Mouse (Mus musculus) hindbrain, embryonic 14.5 days (tissue): ENCODE measurements at regions not wholly inside any gene's neighbourhood (a gene's known extent, or its start where the extent isn't known, plus 50 kb on each side); places are given as distances from the start of the nearest gene placed in this dataset.
"Not testable (repeated sequence)": the region's sequence is repeated elsewhere in the genome, so short reads cannot be mapped to it uniquely, and the experiment has no call there.

ENCODE experiments used
- ATAC-seq: fragments of 200-750 bp; cut with Nextera tagmentation; 2 replicates; pipeline ENCODE4 v1.8.0; 2017; ENCODE audit warnings: moderate number of reproducible peaks, mild to moderate bottlenecking, moderate TSS enrichment, moderate library complexity; ENCODE audit not compliant: low FRiP score
- DNase-seq: peaks from one replicate; pipeline ENCODE4 v3.0.0-alpha.2; 2015; ENCODE audit warnings: low spot score
- H3K27ac ChIP-seq: fragments of 300-500 bp; sonication (generic); 2 replicates; pipeline ENCODE4 v1.5.1; 2014; ENCODE audit warnings: mild to moderate bottlenecking, moderate library complexity
- H3K27me3 ChIP-seq: fragments of 300-500 bp; sonication (generic); 2 replicates; pipeline ENCODE4 v1.6.1; 2014; ENCODE audit warnings: mild to moderate bottlenecking, low read length, mixed read lengths; ENCODE audit not compliant: control insufficient read depth, insufficient read depth
- H3K36me3 ChIP-seq: fragments of 300-500 bp; sonication (generic); replicated peaks from 2 replicates; pipeline ENCODE4 v1.6.1; 2014; ENCODE audit not compliant: control insufficient read depth, insufficient read depth
- H3K4me1 ChIP-seq: fragments of 300-500 bp; sonication (generic); replicated peaks from 2 replicates; pipeline ENCODE4 v1.6.1; 2014; ENCODE audit warnings: antibody characterized with exemption, low read length, mixed read lengths; ENCODE audit not compliant: control insufficient read depth, insufficient read depth
- H3K4me2 ChIP-seq: fragments of 300-500 bp; sonication (generic); replicated peaks from 2 replicates; pipeline ENCODE4 v1.6.1; 2014; ENCODE audit warnings: mild to moderate bottlenecking, moderate library complexity
- H3K4me3 ChIP-seq: fragments of 300-500 bp; sonication (generic); replicated peaks from 2 replicates; pipeline ENCODE4 v1.5.1; 2014; ENCODE audit warnings: mild to moderate bottlenecking, low read length
- H3K9ac ChIP-seq: fragments of 300-500 bp; sonication (generic); 2 replicates; pipeline ENCODE4 v1.6.1; 2014
- H3K9me3 ChIP-seq: fragments of 300-500 bp; sonication (generic); 2 replicates; pipeline ENCODE4 v1.6.1; 2016; ENCODE audit warnings: low read length; ENCODE audit not compliant: control insufficient read depth
- WGBS: fragments of 180-500 bp; shearing (Covaris S2); extraction: QIAGEN DNeasy Blood & Tissue Kit; methylation state at CpG from one replicate; pipeline ENCODE4 v1.1.7; 2014; 5-methylcytosine and 5-hydroxymethylcytosine counted together

DNA sequence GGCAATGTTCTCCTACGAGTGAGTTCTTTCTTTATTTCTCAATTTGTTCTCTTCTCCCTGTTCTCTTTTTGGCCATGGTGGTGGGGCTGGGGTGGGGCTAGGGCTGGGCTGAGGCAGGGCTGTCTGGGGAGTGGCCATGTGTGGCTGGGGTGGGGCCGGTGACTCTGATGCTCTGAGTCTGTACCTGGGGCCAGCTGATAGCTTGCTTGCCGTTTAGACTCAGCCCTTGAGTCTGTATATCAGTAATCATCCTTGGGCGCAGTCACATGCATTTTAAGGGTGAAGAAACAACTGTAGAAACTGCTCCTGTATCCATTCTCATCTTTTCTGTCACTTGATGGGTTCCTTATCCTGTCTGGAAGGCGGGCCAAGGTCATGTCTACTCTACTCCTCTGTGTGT, 256.1 kb downstream of the 1810013L24Rik start:
- Histone ChIP-seq H3K9ac (no peak overlapping the region), H3K36me3 (no peaks in the 10 kb centered on the region), H3K27ac (no peak overlapping the region), H3K4me1 (no peaks in the 10 kb centered on the region), H3K4me3 (no peak overlapping the region), H3K27me3 (no peaks in the 10 kb centered on the region), H3K9me3 (no peaks in the 10 kb centered on the region), H3K4me2 (no peak overlapping the region)
- 84% methylated on average over 5 of the region's 5 CpGs for WGBS
- ATAC-seq (no peak), DNase-seq (no peak)

DNA sequence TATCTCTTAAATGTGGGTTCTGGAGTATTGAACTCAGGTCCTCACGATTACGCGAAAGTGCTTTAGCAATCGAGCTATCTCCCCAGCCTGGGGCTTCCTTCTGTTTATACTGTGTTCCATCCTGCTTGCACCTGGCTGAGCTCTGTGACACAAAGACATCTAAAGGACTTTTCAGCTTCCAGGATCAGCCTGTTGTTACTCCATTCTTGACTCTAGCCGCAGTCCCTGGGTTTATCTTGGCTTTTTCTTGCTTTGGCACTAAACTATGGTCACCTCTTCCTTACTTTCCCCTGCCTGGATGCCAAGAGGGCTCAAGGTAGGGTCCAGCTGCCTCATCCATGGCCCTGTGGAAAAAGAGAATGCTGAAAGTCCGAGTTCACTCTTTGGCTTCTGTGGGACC, 261.9 kb downstream of the 1810013L24Rik start:
- Histone ChIP-seq H3K36me3 (no peaks in the 10 kb centered on the region), H3K9ac (no peak overlapping the region), H3K4me2 (no peak overlapping the region), H3K9me3 (no peaks in the 10 kb centered on the region), H3K4me1 (peaks cover 6% of the 10 kb centered on the region; the same call in 1 of the 2 replicates), H3K27me3 (no peaks in the 10 kb centered on the region), H3K4me3 (no peak overlapping the region), H3K27ac (no peak overlapping the region)
- DNase-seq (no peak), ATAC-seq (no peak)
- 72% methylated on average over 6 of the region's 6 CpGs for WGBS

DNA sequence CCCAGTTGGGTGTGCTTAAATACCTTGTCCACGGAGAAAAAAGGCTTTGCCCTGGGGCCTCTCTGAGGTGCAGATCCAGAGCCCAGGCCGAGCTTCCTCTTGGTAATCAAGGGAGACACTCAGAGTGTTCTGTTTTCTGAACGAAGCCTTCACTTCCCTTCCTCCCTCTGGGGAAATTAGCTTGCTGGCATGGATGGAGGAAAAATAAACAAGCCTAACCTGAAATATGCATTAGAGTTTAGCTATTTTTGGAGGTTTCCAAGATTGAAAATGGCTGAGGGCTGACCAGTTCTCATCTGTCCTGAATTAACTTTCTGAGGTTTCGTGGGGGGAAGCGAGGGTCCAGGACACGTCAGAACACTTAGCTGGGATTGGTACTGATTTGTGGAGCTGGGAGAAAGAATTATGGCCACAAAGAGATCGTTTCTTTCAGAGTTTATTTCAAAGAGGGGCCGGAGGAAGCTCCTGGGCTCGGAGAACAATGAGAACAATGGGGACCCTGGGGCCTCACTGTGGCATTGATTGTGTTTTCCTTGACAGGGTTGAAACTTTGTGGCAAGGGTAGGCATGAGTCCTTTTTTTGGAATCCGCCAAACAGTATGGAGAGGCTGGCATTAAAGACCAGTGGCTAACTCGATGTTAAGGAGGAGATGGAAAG, 262.4 kb downstream of the 1810013L24Rik start:
- no peak overlapping the region for H3K9ac ChIP-seq
- DNase-seq (no peak), ATAC-seq (no peak)
- no peaks in the 10 kb centered on the region for H3K36me3 ChIP-seq
- no peak overlapping the region for H3K27ac ChIP-seq
- H3K4me3 ChIP-seq = no peak overlapping the region
- no peaks in the 10 kb centered on the region for H3K9me3 ChIP-seq
- no peaks in the 10 kb centered on the region for H3K27me3 ChIP-seq
- H3K4me1 ChIP-seq = peaks cover 6% of the 10 kb centered on the region; the same call in 1 of the 2 replicates
- WGBS = 8% methylated on average over 11 of the region's 11 CpGs
- H3K4me2 ChIP-seq = no peak overlapping the region

DNA sequence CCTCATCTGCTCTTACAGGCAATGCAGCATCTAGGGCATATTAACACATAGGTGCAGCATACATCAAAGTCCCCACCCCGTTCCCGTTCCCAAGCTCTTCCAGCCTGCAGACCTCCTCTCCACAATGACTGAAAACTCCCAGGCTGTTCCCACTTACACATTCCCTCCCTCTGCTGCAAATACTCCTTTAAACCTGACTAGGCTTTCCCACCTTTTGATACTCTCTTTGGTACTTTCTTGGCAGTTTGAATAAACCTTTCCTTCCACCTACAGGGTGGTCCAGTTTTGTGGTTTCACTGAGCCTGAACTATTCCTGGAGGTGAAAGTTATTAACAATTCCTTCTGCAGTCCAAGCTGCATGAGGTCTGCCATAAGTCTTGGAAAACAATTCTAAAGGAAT, 263.7 kb downstream of the 1810013L24Rik start:
- no peak for ATAC-seq
- WGBS = 52% methylated on average over 2 of the region's 2 CpGs
- no peaks in the 10 kb centered on the region for H3K27me3 ChIP-seq

DNA sequence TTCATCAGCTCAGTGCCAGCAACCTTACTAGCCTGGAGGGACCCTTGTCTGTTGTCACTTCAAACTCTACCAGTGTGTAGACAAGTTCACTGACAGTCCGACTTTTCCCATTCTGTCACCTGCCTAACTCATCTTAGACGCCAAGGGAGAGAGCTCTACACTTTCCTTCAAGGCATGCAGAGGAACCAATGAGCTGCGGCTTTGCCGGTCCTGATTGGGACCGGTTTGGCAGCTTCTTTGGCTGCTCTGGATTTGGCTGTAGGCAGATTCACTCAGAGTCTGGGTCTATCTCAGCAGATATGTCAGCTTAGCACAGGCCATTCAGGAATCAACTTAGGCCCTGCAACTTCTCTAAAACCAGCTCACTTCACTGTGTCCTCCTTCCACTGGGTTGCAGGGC, 264.3 kb downstream of the 1810013L24Rik start:
- Histone ChIP-seq H3K9ac (no peak overlapping the region), H3K4me3 (no peak overlapping the region), H3K36me3 (no peaks in the 10 kb centered on the region), H3K27me3 (no peaks in the 10 kb centered on the region), H3K27ac (no peak overlapping the region), H3K4me2 (no peak overlapping the region), H3K9me3 (no peaks in the 10 kb centered on the region), H3K4me1 (peaks cover 6% of the 10 kb centered on the region; the same call in 1 of the 2 replicates)
- WGBS = 71% methylated on average over 5 of the region's 5 CpGs
- no peak for DNase-seq
- no peak for ATAC-seq

More for the DNA sequence above, 263.7 kb downstream of the 1810013L24Rik start:
- DNase-seq = no peak
- H3K4me2 ChIP-seq = no peak overlapping the region
- H3K9ac ChIP-seq = no peak overlapping the region
- H3K27ac ChIP-seq = no peak overlapping the region
- H3K9me3 ChIP-seq = no peaks in the 10 kb centered on the region
- H3K36me3 ChIP-seq = no peaks in the 10 kb centered on the region
- H3K4me1 ChIP-seq = peaks cover 6% of the 10 kb centered on the region; the same call in 1 of the 2 replicates
- no peak overlapping the region for H3K4me3 ChIP-seq

DNA sequence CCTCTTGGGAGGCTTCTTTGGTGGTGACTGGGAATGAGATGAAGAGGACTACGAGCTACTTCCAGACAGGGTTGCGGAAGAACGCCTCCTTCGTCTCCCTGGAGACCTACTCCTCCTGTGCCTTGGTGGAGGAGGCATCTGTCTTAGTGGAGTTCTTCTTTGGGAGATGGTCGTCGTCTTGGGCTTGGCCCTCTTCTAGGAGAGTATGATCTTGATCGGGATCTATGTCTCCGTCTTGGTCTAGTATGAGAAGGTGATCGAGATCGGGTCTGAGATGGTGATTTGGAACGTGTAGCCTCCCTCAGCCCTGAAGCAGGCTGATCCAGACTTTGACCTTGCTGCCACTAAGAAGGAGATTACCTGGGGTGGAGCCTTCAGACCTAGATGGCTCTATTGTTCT, 276.3 kb downstream of the 1810013L24Rik start:
- H3K27me3 ChIP-seq = no peaks in the 10 kb centered on the region
- peaks cover 17% of the 10 kb centered on the region for H3K9me3 ChIP-seq
- H3K36me3 ChIP-seq = no peaks in the 10 kb centered on the region
- ATAC-seq (no peak), DNase-seq (no peak)
- no peak overlapping the region for H3K4me2 ChIP-seq
- no peak overlapping the region for H3K9ac ChIP-seq
- WGBS = 96% methylated on average over 11 of the region's 11 CpGs
- H3K27ac ChIP-seq = no peak overlapping the region
- no peaks in the 10 kb centered on the region for H3K4me1 ChIP-seq
- H3K4me3 ChIP-seq = no peak overlapping the region

DNA sequence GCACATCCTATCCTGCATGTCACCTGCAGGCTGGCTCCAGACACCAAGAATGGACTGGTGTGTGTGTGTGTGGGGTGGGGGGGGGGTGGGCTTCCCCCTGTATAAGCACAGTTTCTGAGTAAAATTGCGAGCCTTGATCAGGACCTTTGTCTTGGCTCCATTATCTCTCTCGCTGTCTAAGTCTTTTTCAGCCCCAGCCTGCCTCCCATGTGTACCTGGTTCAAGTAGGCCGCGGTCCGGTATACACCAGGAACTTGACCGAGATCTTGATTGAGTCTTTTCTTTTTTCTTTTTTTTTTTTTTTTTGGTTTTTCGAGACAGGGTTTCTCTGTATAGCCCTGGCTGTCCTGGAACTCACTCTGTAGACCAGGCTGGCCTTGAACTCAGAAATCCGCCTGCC, 276.8 kb downstream of the 1810013L24Rik start:
- not testable (repeated sequence) for H3K9ac ChIP-seq, DNase-seq, H3K36me3 ChIP-seq, H3K4me1 ChIP-seq, H3K4me3 ChIP-seq, ATAC-seq, H3K27ac ChIP-seq, H3K4me2 ChIP-seq, H3K27me3 ChIP-seq
- peaks cover 21% of the 10 kb centered on the region for H3K9me3 ChIP-seq
- WGBS = 96% methylated on average over 7 of the region's 8 CpGs

DNA sequence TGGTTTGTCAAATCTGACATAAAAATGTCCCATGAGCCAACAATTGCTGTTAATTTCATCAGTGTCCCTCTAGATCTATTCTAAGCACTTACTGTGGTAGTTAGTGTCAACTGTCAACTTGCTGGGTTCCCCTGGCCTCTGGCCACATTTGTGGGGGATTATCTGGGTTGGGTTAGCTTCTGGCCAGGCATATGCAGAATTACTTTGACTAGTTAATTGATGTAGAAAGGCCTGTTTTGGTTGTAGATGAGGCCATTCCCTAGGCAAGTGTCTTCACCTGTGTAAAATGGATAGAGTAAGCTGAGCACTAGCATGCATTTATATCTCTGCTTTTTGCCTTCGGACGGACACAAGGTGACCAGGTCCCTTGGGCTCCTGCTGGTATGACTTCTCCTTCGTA, 283.9 kb downstream of the 1810013L24Rik start:
- DNase-seq (no peak), ATAC-seq (no peak)
- H3K27ac ChIP-seq = no peak overlapping the region
- 92% methylated on average over 3 of the region's 3 CpGs for WGBS
- no peaks in the 10 kb centered on the region for H3K4me1 ChIP-seq
- peaks cover 9% of the 10 kb centered on the region; the same call in 1 of the 2 replicates for H3K9me3 ChIP-seq
- H3K9ac ChIP-seq = no peak overlapping the region
- no peak overlapping the region for H3K4me2 ChIP-seq
- H3K36me3 ChIP-seq = no peaks in the 10 kb centered on the region
- no peaks in the 10 kb centered on the region for H3K27me3 ChIP-seq
- no peak overlapping the region for H3K4me3 ChIP-seq

DNA sequence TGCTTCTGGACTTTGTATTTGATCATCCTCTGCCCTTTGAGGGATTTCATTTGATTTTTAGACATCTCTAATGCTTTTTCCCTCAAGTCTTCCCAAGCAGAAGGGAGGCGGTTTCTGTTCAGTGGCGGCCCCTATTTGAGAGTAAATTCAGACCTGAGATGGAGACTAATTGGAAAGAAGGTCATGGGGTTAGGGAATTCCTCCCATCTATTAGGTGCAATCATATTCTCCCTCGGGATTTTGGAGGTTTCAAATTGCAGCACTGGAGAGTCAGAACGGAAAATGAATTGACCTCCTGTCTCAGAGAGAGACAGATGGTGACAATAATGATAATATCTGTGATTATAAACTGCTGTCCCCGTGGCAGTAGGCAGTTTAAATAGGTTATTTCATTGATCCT, 285.6 kb downstream of the 1810013L24Rik start:
- 38% methylated on average over 5 of the region's 5 CpGs for WGBS
- DNase-seq = no peak

DNA sequence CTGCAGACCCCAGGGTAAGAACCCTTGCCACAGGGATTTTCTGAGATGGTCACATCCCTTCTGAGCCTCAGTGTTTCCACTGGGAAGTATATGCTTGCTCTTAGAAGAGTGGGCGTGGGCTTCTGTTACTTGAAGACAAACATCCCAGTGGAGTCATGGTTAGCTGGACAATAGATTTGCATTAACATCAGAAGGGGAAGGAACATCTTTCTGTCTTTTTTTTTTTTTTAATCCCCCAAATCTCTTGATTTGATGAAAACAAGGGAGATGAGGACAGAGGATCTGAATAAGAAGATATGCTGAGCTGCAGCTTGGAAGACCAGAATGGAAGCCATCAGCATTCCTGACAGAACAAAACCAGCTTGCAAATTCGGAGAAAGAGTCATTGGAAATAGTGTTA, 291.7 kb downstream of the 1810013L24Rik start:
- H3K9me3 ChIP-seq = no peaks in the 10 kb centered on the region
- H3K27me3 ChIP-seq = no peaks in the 10 kb centered on the region
- no peak overlapping the region for H3K4me2 ChIP-seq
- ATAC-seq = no peak
- H3K36me3 ChIP-seq = no peaks in the 10 kb centered on the region
- H3K4me1 ChIP-seq = no peaks in the 10 kb centered on the region
- H3K27ac ChIP-seq = no peak overlapping the region
- no peak for DNase-seq
- WGBS = 85% methylated on average over 2 of the region's 2 CpGs
- no peak overlapping the region for H3K9ac ChIP-seq
- no peak overlapping the region for H3K4me3 ChIP-seq

More for the DNA sequence above, 285.6 kb downstream of the 1810013L24Rik start:
- Histone ChIP-seq H3K27me3 (no peaks in the 10 kb centered on the region), H3K36me3 (no peaks in the 10 kb centered on the region), H3K9me3 (peaks cover 9% of the 10 kb centered on the region; the same call in 1 of the 2 replicates), H3K4me2 (no peak overlapping the region), H3K9ac (no peak overlapping the region), H3K4me1 (no peaks in the 10 kb centered on the region), H3K4me3 (no peak overlapping the region), H3K27ac (no peak overlapping the region)
- ATAC-seq = no peak
